In genomic region chr11:120862819-120863218, GRCm38 (mm10) we compare ENCODE assay signal across 16 mouse cellular contexts.
"Had no signal": no experiment of that assay in that cellular context is flagged by ENCODE, and none has a peak within 500 bp of the region (broad histone marks: within the 10 kb centered on the region; RNA-seq: fewer than 3 reads in every experiment).

No protein-coding gene starts in this region.

- H3K9ac ChIP-seq: limb, embryonic 12.5 days; liver, embryonic 14.5 days; midbrain, embryonic 12.5 days; neural tube, embryonic 13.5 days had no signal

- H3K27me3 ChIP-seq: limb, embryonic 12.5 days; midbrain, embryonic 12.5 days; neural tube, embryonic 13.5 days had no signal

- ATAC-seq: midbrain, embryonic 16.5 days had no signal

- DNase-seq: kidney, adult 2 months; kidney, postnatal 25 days; layer of hippocampus, adult 9-11 months; layer of hippocampus, postnatal 36 days; liver; lung, adult 18-20 months; retina, postnatal 1 day; right cerebral cortex, postnatal 4 days; spleen, adult 18-20 months; thymus, adult 2 months; thymus, postnatal 25 days had no signal

- H3K4me2 ChIP-seq: limb, embryonic 12.5 days; midbrain, embryonic 12.5 days; neural tube, embryonic 13.5 days had no signal

- H3K4me3 ChIP-seq: limb, embryonic 12.5 days; midbrain, embryonic 12.5 days; neural tube, embryonic 13.5 days had no signal

- H3K27ac ChIP-seq: limb, embryonic 12.5 days; liver, embryonic 14.5 days; midbrain, embryonic 12.5 days; neural tube, embryonic 13.5 days had no signal

- H3K4me1 ChIP-seq: limb, embryonic 12.5 days; midbrain, embryonic 12.5 days; neural tube, embryonic 13.5 days had no signal

- H3K9me3 ChIP-seq: limb, embryonic 12.5 days; midbrain, embryonic 12.5 days; neural tube, embryonic 13.5 days had no signal
